Comparison of ENCODE assay signal across 25 mouse cellular contexts in genomic region chr11:37735501-37735900, GRCm38 (mm10).
DNase-seq lines count a peak whose midpoint lies in the region; ATAC-seq and TF ChIP-seq lines count a peak whose summit lies in the region.
"Had no signal": no experiment of that assay in that cellular context is flagged by ENCODE, and none has a peak within 500 bp of the region (broad histone marks: within the 10 kb centered on the region; RNA-seq: fewer than 3 reads in every experiment).

No protein-coding gene starts in this region.

- ATAC-seq in cerebellum, adult (ENCODE audit: insufficient number of reproducible peaks, low FRiP score, low TSS enrichment) = no peak
- ATAC-seq: activated CD4-positive, CD25-positive, alpha-beta regulatory T cell, adult 4 months; CD4-positive, CD25-positive, alpha-beta regulatory T cell, adult 4 months; forebrain, embryonic 16.5 days; intestine, embryonic 15.5 days had no signal

- no peaks in the 10 kb centered on the region for H3K36me3 ChIP-seq in midbrain, embryonic 10.5 days
- H3K36me3 ChIP-seq: embryonic facial prominence, embryonic 12.5 days; embryonic facial prominence, embryonic 15.5 days; forebrain, embryonic 12.5 days; heart, embryonic 10.5 days; heart, embryonic 13.5 days; hindbrain, embryonic 15.5 days; intestine, embryonic 15.5 days had no signal

- TF ChIP-seq POLR2A in brain, embryonic 14.5 days (IDR thresholded peaks at IDR 0.05; ENCODE audit: borderline replicate concordance, extremely low read depth, insufficient read depth, insufficient read length, poor library complexity, severe bottlenecking) = no peak

- WGBS in midbrain, embryonic 10.5 days = 82% methylated on average over 2 of the region's 2 CpGs

- H3K27ac ChIP-seq in midbrain, embryonic 10.5 days (replicated peaks) = no peak overlapping the region
- H3K27ac ChIP-seq: embryonic facial prominence, embryonic 12.5 days; embryonic facial prominence, embryonic 15.5 days; forebrain, embryonic 12.5 days; heart, adult 2 months; heart, embryonic 10.5 days; heart, embryonic 13.5 days; hindbrain, embryonic 15.5 days; intestine, embryonic 15.5 days had no signal

- H3K4me3 ChIP-seq in midbrain, embryonic 10.5 days = no peak overlapping the region
- H3K4me3 ChIP-seq: embryonic facial prominence, embryonic 12.5 days; embryonic facial prominence, embryonic 15.5 days; forebrain, embryonic 12.5 days; heart, adult 2 months; heart, embryonic 10.5 days; heart, embryonic 13.5 days; hindbrain, embryonic 15.5 days; intestine, embryonic 15.5 days had no signal

- no peak for TF ChIP-seq CTCF in brain, embryonic 14.5 days (IDR thresholded peaks at IDR 0.05; ENCODE audit: borderline replicate concordance, extremely low read depth, insufficient read depth, insufficient read length)

- DNase-seq in cerebellum, postnatal 14 days = peak; percentile 19 to 44
- DNase-seq in layer of hippocampus, adult 9-10 months (ENCODE audit: low spot score) = peak; percentile 2
- no peak for DNase-seq in layer of hippocampus, adult 8-10 months (ENCODE audit: low spot score in 2 of 2)
- peak; percentile 19 for DNase-seq in brain, embryonic 14.5 days (ENCODE audit: low read depth)
- DNase-seq in midbrain, embryonic 10.5 days (ENCODE audit: low spot score) = no peak
- DNase-seq: adrenal gland, adult 8-10 months; adrenal gland, postnatal 25 days; cerebellum, adult 11-12 months; cerebellum, adult 8-10 months; gastrocnemius, postnatal 10 days; gastrocnemius, postnatal 36 days; heart, adult 2 months; heart, postnatal 14 days; kidney, adult 11 months had no signal

- H3K27me3 ChIP-seq in midbrain, embryonic 10.5 days (ENCODE audit: low read depth, poor library complexity, severe bottlenecking) = no peaks in the 10 kb centered on the region
- H3K27me3 ChIP-seq: embryonic facial prominence, embryonic 12.5 days; embryonic facial prominence, embryonic 15.5 days; forebrain, embryonic 12.5 days; heart, embryonic 13.5 days; hindbrain, embryonic 15.5 days; intestine, embryonic 15.5 days had no signal

- no peaks in the 10 kb centered on the region for H3K4me1 ChIP-seq in midbrain, embryonic 10.5 days
- H3K4me1 ChIP-seq: embryonic facial prominence, embryonic 12.5 days; embryonic facial prominence, embryonic 15.5 days; forebrain, embryonic 12.5 days; heart, embryonic 10.5 days; heart, embryonic 13.5 days; hindbrain, embryonic 15.5 days; intestine, embryonic 15.5 days had no signal

- no peaks in the 10 kb centered on the region for H3K9me3 ChIP-seq in midbrain, embryonic 10.5 days (replicated peaks)
- H3K9me3 ChIP-seq: embryonic facial prominence, embryonic 12.5 days; embryonic facial prominence, embryonic 15.5 days; forebrain, embryonic 12.5 days; heart, embryonic 10.5 days; heart, embryonic 13.5 days; hindbrain, embryonic 15.5 days; intestine, embryonic 15.5 days had no signal

Comparison
In these comparisons a context has a peak if more than half of its experiments do, and no peak if none do; other contexts are left out.
1. DNase-seq: peak in cerebellum, postnatal 14 days (2 of 2), layer of hippocampus, adult 9-10 months (single experiment) and brain, embryonic 14.5 days (single experiment); none in layer of hippocampus, adult 8-10 months (0 of 2) and midbrain, embryonic 10.5 days (single experiment).